Mouse (Mus musculus) brain, embryonic 14.5 days (tissue): ENCODE measurements at regions not wholly inside any gene's neighbourhood (a gene's known extent, or its start where the extent isn't known, plus 50 kb on each side); places are given as distances from the start of the nearest gene placed in this dataset.

Source experiments
- CTCF ChIP-seq: fragments of 200-500 bp; IDR thresholded peaks from 2 replicates; pipeline ENCODE4 v1.5.1; 2012; ENCODE audit warnings: inconsistent platforms, mild to moderate bottlenecking, moderate library complexity, borderline replicate concordance; ENCODE audit not compliant: insufficient read depth, insufficient read length; ENCODE audit errors: extremely low read depth
- POLR2A ChIP-seq: fragments of 200-500 bp; IDR thresholded peaks from 2 replicates; pipeline ENCODE4 v1.6.1; 2012; ENCODE audit warnings: mild to moderate bottlenecking, inconsistent platforms, borderline replicate concordance; ENCODE audit not compliant: poor library complexity, insufficient read depth, insufficient read length, severe bottlenecking; ENCODE audit errors: extremely low read depth

DNA sequence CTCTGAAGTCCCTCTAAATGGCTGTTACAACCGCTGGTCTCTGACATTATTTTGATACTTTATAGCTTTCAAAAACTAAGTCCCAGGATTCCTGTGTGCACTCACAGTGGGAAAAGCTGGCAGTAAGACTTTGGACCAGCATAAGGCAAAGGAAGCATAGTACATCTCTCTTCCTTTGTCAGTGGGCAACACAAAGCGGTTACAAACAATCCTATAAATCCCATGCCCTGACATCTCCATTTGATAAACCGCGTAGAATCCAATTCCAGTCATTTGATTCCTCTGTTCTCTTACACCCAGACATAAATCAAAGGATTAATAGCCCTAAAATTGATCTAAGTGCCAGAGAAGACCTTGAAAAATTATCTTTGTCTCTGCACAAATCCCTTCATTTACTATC, 240.7 kb upstream of the Actbl2 start:
- no peak for TF ChIP-seq POLR2A
- TF ChIP-seq CTCF = no peak
